Mouse (Mus musculus): ENCODE measurements around the gene Bpifb5. TPM values are rescaled to one million over a fixed set of nuclear protein-coding genes. Genes with fewer than 3 reads are reported as not detected.
"Not testable (repeated sequence)": the region's sequence is repeated elsewhere in the genome, so short reads cannot be mapped to it uniquely, and the experiment has no call there.

Gene Bpifb5
- polyA plus RNA-seq (2015; fragmentation: Nextera tagmentation; extraction: Ambion mirVana) = 0.27 and 0.32 TPM in 2 replicates

DNA sequence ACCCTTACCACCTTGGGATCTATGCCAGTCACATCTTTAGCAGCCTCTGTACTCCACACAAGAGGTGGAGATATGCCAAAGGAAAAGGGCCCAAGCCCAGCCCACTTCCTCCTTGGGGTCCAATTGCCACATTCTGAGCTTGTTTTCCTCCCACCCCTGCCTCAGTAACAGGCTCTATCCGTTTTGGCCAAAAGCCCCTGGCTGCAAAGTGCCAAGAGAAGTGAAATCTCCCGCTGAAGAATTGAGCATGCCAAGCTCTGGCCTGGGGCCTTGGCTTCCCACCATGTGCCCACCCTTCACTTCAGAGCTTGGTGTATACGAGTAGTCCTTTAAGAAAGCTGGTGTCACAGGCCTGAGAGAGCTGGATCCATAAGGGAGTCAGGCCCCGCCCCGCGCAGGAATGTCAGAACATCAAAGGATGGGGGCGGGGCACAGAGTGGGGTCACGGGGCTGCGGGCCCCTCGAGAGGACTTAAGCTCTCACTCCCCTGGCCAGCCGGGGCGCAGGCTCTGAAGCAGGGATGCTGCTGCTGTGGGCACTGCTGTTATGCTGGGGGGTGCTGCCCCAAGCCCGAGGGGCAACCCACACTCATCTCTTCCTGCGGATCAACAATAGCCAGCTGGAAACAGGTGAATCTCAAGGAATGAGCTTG lies at the start of gene Bpifb5:
Bpifb5 (plus strand) TSS at position 478 of the 652 bp plus-strand sequence.
- peak within 1 kb of the TSS; percentile 40 for H3K4me2 ChIP-seq
- peaks cover 15% of the 10 kb centered on the region for H3K4me1 ChIP-seq
- ATAC-seq (ENCODE audit: low FRiP score) = peak; percentile 84
- no peak within 1 kb of the TSS for H3K9ac ChIP-seq (replicated peaks)
- H3K27me3 ChIP-seq (replicated peaks) = no peaks in the 10 kb centered on the region
- no peaks in the 10 kb centered on the region for H3K9me3 ChIP-seq (replicated peaks)
- H3K27ac ChIP-seq (replicated peaks) = peak within 1 kb of the TSS; percentile 61
- WGBS = 3% methylated on average over 14 of the region's 14 CpGs
- no peak within 1 kb of the TSS for H3K4me3 ChIP-seq (replicated peaks)
- no peaks in the 10 kb centered on the region for H3K36me3 ChIP-seq

GRCm38 (mm10) chr2:154181900-154182299 lies 41.6 kb upstream of the Bpifb5 start:
- H3K9me3 ChIP-seq (replicated peaks); H3K4me2 ChIP-seq; H3K4me3 ChIP-seq (replicated peaks); ATAC-seq (ENCODE audit: low FRiP score); H3K27ac ChIP-seq (replicated peaks); H3K36me3 ChIP-seq; H3K27me3 ChIP-seq (replicated peaks); H3K4me1 ChIP-seq; H3K9ac ChIP-seq (replicated peaks): not testable (repeated sequence)
- WGBS = 81% methylated on average over 7 of the region's 7 CpGs

- ATAC-seq (ENCODE audit: low FRiP score); H3K27ac ChIP-seq (replicated peaks); H3K4me2 ChIP-seq; H3K27me3 ChIP-seq (replicated peaks); H3K4me1 ChIP-seq; H3K4me3 ChIP-seq (replicated peaks); H3K36me3 ChIP-seq; H3K9ac ChIP-seq (replicated peaks); H3K9me3 ChIP-seq (replicated peaks): not testable (repeated sequence)
- 76% methylated on average over 4 of the region's 4 CpGs for whole genome bisulfite sequencing
These were observed 40.5 kb upstream of the Bpifb5 start for GRCm38 (mm10) chr2:154183061-154183460.

GRCm38 (mm10) chr2:154185319-154185718 lies 38.2 kb upstream of the Bpifb5 start:
- no peaks in the 10 kb centered on the region for H3K4me1 ChIP-seq
- no peaks in the 10 kb centered on the region for H3K27me3 ChIP-seq (replicated peaks)
- H3K4me2 ChIP-seq = no peak overlapping the region
- H3K4me3 ChIP-seq (replicated peaks) = no peak overlapping the region
- no peak overlapping the region for H3K27ac ChIP-seq (replicated peaks)
- ATAC-seq (ENCODE audit: low FRiP score) = no peak
- H3K9me3 ChIP-seq (replicated peaks) = no peaks in the 10 kb centered on the region
- H3K36me3 ChIP-seq = no peaks in the 10 kb centered on the region
- 93% methylated on average over 6 of the region's 6 CpGs for WGBS
- H3K9ac ChIP-seq (replicated peaks) = no peak overlapping the region

DNA sequence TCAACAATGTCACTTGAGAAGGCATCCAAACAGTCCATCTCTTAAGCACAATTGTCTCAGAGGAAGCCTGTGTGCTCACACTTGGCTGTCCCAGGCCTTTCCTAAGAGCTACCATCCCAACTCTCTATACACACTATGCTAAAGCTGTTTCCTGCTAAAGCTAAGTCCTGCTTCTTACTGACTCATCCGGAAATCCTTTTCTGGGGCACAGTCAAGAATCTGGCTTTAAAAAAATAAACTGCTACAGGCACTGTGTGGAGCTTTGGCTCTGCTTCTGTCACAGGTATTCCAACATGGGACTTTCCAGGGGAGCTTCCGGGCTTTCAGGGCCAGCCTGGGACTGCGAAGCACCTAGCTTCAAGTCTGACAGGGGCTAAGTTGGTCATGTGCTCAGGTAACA lies 37.8 kb upstream of the Bpifb5 start:
- H3K9ac ChIP-seq (replicated peaks) = no peak overlapping the region
- no peaks in the 10 kb centered on the region for H3K9me3 ChIP-seq (replicated peaks)
- H3K4me1 ChIP-seq = no peaks in the 10 kb centered on the region
- no peaks in the 10 kb centered on the region for H3K36me3 ChIP-seq
- H3K4me3 ChIP-seq (replicated peaks) = no peak overlapping the region
- H3K27ac ChIP-seq (replicated peaks) = no peak overlapping the region
- H3K27me3 ChIP-seq (replicated peaks) = no peaks in the 10 kb centered on the region
- ATAC-seq (ENCODE audit: low FRiP score) = no peak
- 85% methylated on average over 3 of the region's 3 CpGs for WGBS
- H3K4me2 ChIP-seq = no peak overlapping the region

- Histone ChIP-seq H3K9me3 (replicated peaks) (no peaks in the 10 kb centered on the region), H3K4me1 (no peaks in the 10 kb centered on the region), H3K4me2 (no peak overlapping the region), H3K36me3 (no peaks in the 10 kb centered on the region), H3K4me3 (replicated peaks) (no peak overlapping the region), H3K27me3 (replicated peaks) (no peaks in the 10 kb centered on the region), H3K27ac (replicated peaks) (no peak overlapping the region), H3K9ac (replicated peaks) (no peak overlapping the region)
- WGBS = 38% methylated on average over 5 of the region's 5 CpGs
- no peak for ATAC-seq (ENCODE audit: low FRiP score)
These were observed 36.1 kb upstream of the Bpifb5 start for GRCm38 (mm10) chr2:154187468-154187867.

GRCm38 (mm10) chr2:154189877-154190434 lies 33.6 kb upstream of the Bpifb5 start:
- H3K4me2 ChIP-seq = no peak overlapping the region
- H3K4me1 ChIP-seq = no peaks in the 10 kb centered on the region
- H3K27ac ChIP-seq (replicated peaks) = no peak overlapping the region
- H3K4me3 ChIP-seq (replicated peaks) = no peak overlapping the region
- H3K9ac ChIP-seq (replicated peaks) = no peak overlapping the region
- no peak for ATAC-seq (ENCODE audit: low FRiP score)
- H3K27me3 ChIP-seq (replicated peaks) = no peaks in the 10 kb centered on the region
- H3K36me3 ChIP-seq = no peaks in the 10 kb centered on the region
- H3K9me3 ChIP-seq (replicated peaks) = no peaks in the 10 kb centered on the region
- 89% methylated on average over 7 of the region's 7 CpGs for WGBS

GRCm38 (mm10) chr2:154190546-154191258 lies 32.8 kb upstream of the Bpifb5 start, which contains the start of gene Bpifb1:
Gene Bpifb1 (plus strand): TSS chr2:154190818.
- Histone ChIP-seq H3K27me3 (replicated peaks) (no peaks in the 10 kb centered on the region), H3K9me3 (replicated peaks) (no peaks in the 10 kb centered on the region), H3K27ac (replicated peaks) (no peak within 1 kb of the TSS), H3K4me2 (no peak within 1 kb of the TSS), H3K4me1 (no peaks in the 10 kb centered on the region), H3K36me3 (no peaks in the 10 kb centered on the region), H3K9ac (replicated peaks) (no peak within 1 kb of the TSS), H3K4me3 (replicated peaks) (no peak within 1 kb of the TSS)
- WGBS = 89% methylated on average over 11 of the region's 11 CpGs
- no peak for ATAC-seq (ENCODE audit: low FRiP score)

DNA sequence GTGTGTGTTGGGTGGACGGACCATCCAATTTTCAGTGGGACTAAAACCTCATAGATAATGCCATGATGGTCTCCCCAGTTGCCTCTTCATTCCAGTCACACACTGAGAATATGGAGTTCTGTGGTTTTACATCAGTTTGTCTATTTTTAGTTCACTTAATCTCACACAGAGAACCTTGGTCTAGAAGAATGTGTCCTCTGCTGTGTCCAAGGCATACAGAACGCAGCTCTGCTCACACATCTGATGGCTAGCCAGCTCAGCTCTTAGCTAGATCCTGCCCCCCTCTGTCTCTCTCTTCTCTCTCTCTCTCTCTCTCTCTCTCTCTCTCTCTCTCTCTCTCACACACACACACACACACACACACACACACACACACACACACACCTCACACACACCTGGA lies 31.4 kb upstream of the Bpifb5 start:
- Histone ChIP-seq H3K36me3 (no peaks in the 10 kb centered on the region), H3K27ac (replicated peaks) (no peak overlapping the region), H3K4me1 (no peaks in the 10 kb centered on the region), H3K9me3 (replicated peaks) (no peaks in the 10 kb centered on the region), H3K4me2 (no peak overlapping the region), H3K9ac (replicated peaks) (no peak overlapping the region), H3K27me3 (replicated peaks) (no peaks in the 10 kb centered on the region), H3K4me3 (replicated peaks) (no peak overlapping the region)
- 89% methylated on average over 2 of the region's 2 CpGs for WGBS
- no peak for ATAC-seq (ENCODE audit: low FRiP score)

GRCm38 (mm10) chr2:154193071-154193470 lies 30.5 kb upstream of the Bpifb5 start:
- Histone ChIP-seq H3K27me3 (replicated peaks) (no peaks in the 10 kb centered on the region), H3K9ac (replicated peaks) (no peak overlapping the region), H3K9me3 (replicated peaks) (no peaks in the 10 kb centered on the region), H3K27ac (replicated peaks) (no peak overlapping the region), H3K4me1 (no peaks in the 10 kb centered on the region), H3K4me2 (no peak overlapping the region), H3K36me3 (no peaks in the 10 kb centered on the region), H3K4me3 (replicated peaks) (no peak overlapping the region)
- ATAC-seq (ENCODE audit: low FRiP score) = no peak
- WGBS = 82% methylated on average over 4 of the region's 4 CpGs

- Histone ChIP-seq H3K4me2 (no peak overlapping the region), H3K4me3 (replicated peaks) (no peak overlapping the region), H3K36me3 (no peaks in the 10 kb centered on the region), H3K27ac (replicated peaks) (no peak overlapping the region), H3K9me3 (replicated peaks) (no peaks in the 10 kb centered on the region), H3K9ac (replicated peaks) (no peak overlapping the region), H3K4me1 (no peaks in the 10 kb centered on the region), H3K27me3 (replicated peaks) (no peaks in the 10 kb centered on the region)
- ATAC-seq (ENCODE audit: low FRiP score) = no peak
- WGBS = 78% methylated on average over 5 of the region's 5 CpGs
These were observed 29.5 kb upstream of the Bpifb5 start for GRCm38 (mm10) chr2:154193994-154194504.

GRCm38 (mm10) chr2:154197036-154197435 lies 26.5 kb upstream of the Bpifb5 start:
- no peak overlapping the region for H3K4me3 ChIP-seq (replicated peaks)
- no peak for ATAC-seq (ENCODE audit: low FRiP score)
- H3K4me1 ChIP-seq = no peaks in the 10 kb centered on the region
- no peak overlapping the region for H3K9ac ChIP-seq (replicated peaks)
- H3K9me3 ChIP-seq (replicated peaks) = no peaks in the 10 kb centered on the region
- 93% methylated on average over 9 of the region's 9 CpGs for WGBS
- no peaks in the 10 kb centered on the region for H3K27me3 ChIP-seq (replicated peaks)
- H3K27ac ChIP-seq (replicated peaks) = no peak overlapping the region
- H3K36me3 ChIP-seq = no peaks in the 10 kb centered on the region
- no peak overlapping the region for H3K4me2 ChIP-seq
